Mouse (Mus musculus): ENCODE measurements at regions not wholly inside any gene's neighbourhood (a gene's known extent, or its start where the extent isn't known, plus 50 kb on each side); places are given as distances from the start of the nearest gene placed in this dataset.

- TF ChIP-seq POLR2A (IDR thresholded peaks at IDR 0.05; ENCODE audit: control insufficient read depth, extremely low read depth, insufficient read depth, low read length, poor library complexity) = no peak
- TF ChIP-seq CTCF (IDR thresholded peaks at IDR 0.05; ENCODE audit: borderline replicate concordance, control insufficient read depth, extremely low read depth, insufficient read depth, low read length, poor library complexity) = no peak
Measured at GRCm38 (mm10) chr3:101660176-101660575, 55.7 kb upstream of the Atp1a1 start.

Data from thymus, adult 2 months (tissue).